Mouse (Mus musculus) MEL (cell line): Measurements from ENCODE around the gene Inpp4b. TPM values are rescaled to one million over a fixed set of nuclear protein-coding genes. Genes with fewer than 3 reads are reported as not detected.

ENCODE experiments used
- DNase-seq: peaks from one replicate; pipeline ENCODE4 v3.0.0; 2011; ENCODE audit warnings: low read depth, low spot score
- H3K27ac ChIP-seq: 2 replicates; pipeline ENCODE4 v1.5.1; 2012; ENCODE audit warnings: low read depth, mild to moderate bottlenecking, control low read depth, low read length, moderate library complexity; ENCODE audit not compliant: control insufficient read depth
- H3K27me3 ChIP-seq, 2 experiments: fragments of 150-350 bp in 1 of 2; sonication (generic) in 1 of 2; 2 replicates each; pipeline ENCODE4 v1.6.1; 2012; ENCODE audit warnings: low read length in 2 of 2, mild to moderate bottlenecking in 2 of 2, improper control_type of control experiment in 1 of 2, moderate library complexity in 1 of 2; ENCODE audit not compliant: insufficient read depth in 2 of 2, control insufficient read depth in 1 of 2
- H3K36me3 ChIP-seq, 2 experiments: 2 replicates each; pipeline ENCODE4 v1.6.1; 2012 to 2014; ENCODE audit warnings: low read length in 2 of 2, improper control_type of control experiment in 1 of 2, inconsistent platforms in 1 of 2, mild to moderate bottlenecking in 1 of 2; ENCODE audit not compliant: insufficient read depth in 2 of 2, control insufficient read depth in 1 of 2
- H3K4me1 ChIP-seq, 2 experiments: fragments of 150-350 bp in 1 of 2; sonication (generic) in 1 of 2; 2 replicates each; pipeline ENCODE4 v1.6.1; 2012; ENCODE audit warnings: low read length in 2 of 2, improper control_type of control experiment in 1 of 2, mild to moderate bottlenecking in 1 of 2; ENCODE audit not compliant: insufficient read depth in 2 of 2, control insufficient read depth in 1 of 2
- H3K4me3 ChIP-seq, 2 experiments: fragments of 150-350 bp in 1 of 2; sonication (generic) in 1 of 2; 2 replicates each; pipeline ENCODE4 v1.5.1; 2012; ENCODE audit warnings: low read depth in 2 of 2, low read length in 2 of 2, mild to moderate bottlenecking in 2 of 2, moderate library complexity in 2 of 2, control low read depth in 1 of 2, improper control_type of control experiment in 1 of 2; ENCODE audit not compliant: control insufficient read depth in 1 of 2, insufficient read depth in 1 of 2
- H3K79me2 ChIP-seq: 2 replicates; pipeline ENCODE4 v1.6.1; 2012; ENCODE audit warnings: mild to moderate bottlenecking, low read length, moderate library complexity; ENCODE audit not compliant: control insufficient read depth, poor library complexity, insufficient read depth
- H3K9ac ChIP-seq: 2 replicates; pipeline ENCODE4 v1.6.1; 2012; ENCODE audit warnings: low read depth, mild to moderate bottlenecking, control low read depth, low read length, moderate library complexity; ENCODE audit not compliant: control insufficient read depth, poor library complexity, severe bottlenecking
- H3K9me3 ChIP-seq: fragments of 150-350 bp; sonication (generic); replicated peaks from 2 replicates; pipeline ENCODE4 v1.6.1; 2012; ENCODE audit warnings: mild to moderate bottlenecking, low read length, improper control_type of control experiment, moderate library complexity; ENCODE audit not compliant: insufficient read depth
- BHLHE40 ChIP-seq: IDR thresholded peaks from 2 replicates; pipeline ENCODE4 v1.6.1; 2012; ENCODE audit warnings: low read depth, mild to moderate bottlenecking, inconsistent platforms, low read length, improper control_type of control experiment, borderline replicate concordance
- CHD1 ChIP-seq: IDR thresholded peaks from 2 replicates; pipeline ENCODE4 v1.6.1; 2012; ENCODE audit warnings: low read depth, mild to moderate bottlenecking, inconsistent platforms, low read length, improper control_type of control experiment
- ELF1 ChIP-seq: IDR thresholded peaks from 2 replicates; pipeline ENCODE4 v1.6.1; 2014; ENCODE audit warnings: low read depth, mild to moderate bottlenecking, inconsistent platforms, low read length, improper control_type of control experiment, moderate library complexity
- EP300 ChIP-seq, 2 experiments: IDR thresholded peaks; 2 replicates each; pipeline ENCODE4 v1.6.1; 2011; ENCODE audit warnings: improper control_type of control experiment in 2 of 2, low read length in 2 of 2, low read depth in 1 of 2, mild to moderate bottlenecking in 1 of 2
- ETS1 ChIP-seq: IDR thresholded peaks from 2 replicates; pipeline ENCODE4 v1.6.1; 2012; ENCODE audit warnings: low read depth, mild to moderate bottlenecking, inconsistent platforms, low read length, improper control_type of control experiment, moderate library complexity
- GABPA ChIP-seq: IDR thresholded peaks from 2 replicates; pipeline ENCODE4 v1.6.1; 2012; ENCODE audit warnings: low read depth, mild to moderate bottlenecking, inconsistent platforms, low read length, improper control_type of control experiment, moderate library complexity
- GATA1 ChIP-seq: IDR thresholded peaks from 2 replicates; pipeline ENCODE4 v1.6.1; 2011; ENCODE audit warnings: low read depth, low read length, improper control_type of control experiment
- JUND ChIP-seq: IDR thresholded peaks from 2 replicates; pipeline ENCODE4 v1.6.1; 2011; ENCODE audit warnings: low read depth, mild to moderate bottlenecking, improper control_type of control experiment, low read length
- MAFK ChIP-seq: IDR thresholded peaks from 2 replicates; pipeline ENCODE4 v1.6.1; 2011; ENCODE audit warnings: low read depth, mild to moderate bottlenecking, low read length, improper control_type of control experiment, borderline replicate concordance
- MXI1 ChIP-seq: IDR thresholded peaks from 2 replicates; pipeline ENCODE4 v1.6.1; 2011; ENCODE audit warnings: mild to moderate bottlenecking, low read depth, low read length, improper control_type of control experiment
- MYB ChIP-seq: IDR thresholded peaks from 2 replicates; pipeline ENCODE4 v1.6.1; 2011; ENCODE audit warnings: mild to moderate bottlenecking, low read depth, low read length, improper control_type of control experiment
- NELFE ChIP-seq: IDR thresholded peaks from 2 replicates; pipeline ENCODE4 v1.6.1; 2011; ENCODE audit warnings: low read depth, low read length, improper control_type of control experiment
- NRF1 ChIP-seq: IDR thresholded peaks from 2 replicates; pipeline ENCODE4 v1.6.1; 2014; ENCODE audit warnings: low read depth, mild to moderate bottlenecking, inconsistent platforms, low read length, improper control_type of control experiment, moderate library complexity; ENCODE audit not compliant: poor library complexity, insufficient read depth, severe bottlenecking
- POLR2AphosphoS2 ChIP-seq: IDR thresholded peaks from 2 replicates; pipeline ENCODE4 v1.6.1; 2011; ENCODE audit warnings: low read length, improper control_type of control experiment
- POLR2AphosphoS5 ChIP-seq: IDR thresholded peaks from 2 replicates; pipeline ENCODE4 v1.6.1; 2012; ENCODE audit warnings: low read depth, borderline replicate concordance, mild to moderate bottlenecking, inconsistent platforms, low read length, moderate library complexity, mixed read lengths
- RCOR1 ChIP-seq: IDR thresholded peaks from 2 replicates; pipeline ENCODE4 v1.6.1; 2012; ENCODE audit warnings: low read depth, mild to moderate bottlenecking, inconsistent platforms, low read length, improper control_type of control experiment
- SIN3A ChIP-seq: IDR thresholded peaks from 2 replicates; pipeline ENCODE4 v1.6.1; 2012; ENCODE audit warnings: low read length, improper control_type of control experiment, inconsistent platforms
- TAL1 ChIP-seq: IDR thresholded peaks from 2 replicates; pipeline ENCODE4 v1.6.1; 2012; ENCODE audit warnings: mild to moderate bottlenecking, inconsistent platforms, low read length, moderate library complexity, mixed read lengths
- TCF12 ChIP-seq: IDR thresholded peaks from 2 replicates; pipeline ENCODE4 v1.6.1; 2014; ENCODE audit warnings: low read depth, mild to moderate bottlenecking, inconsistent platforms, low read length, improper control_type of control experiment, moderate library complexity
- ZKSCAN1 ChIP-seq: IDR thresholded peaks from 2 replicates; pipeline ENCODE4 v1.6.1; 2012; ENCODE audit warnings: low read depth, mild to moderate bottlenecking, inconsistent platforms, low read length, improper control_type of control experiment, moderate library complexity
- polyA plus RNA-seq, 2 experiments: library from polyadenylated mRNA; stranded (reverse) in 1 of 2; unstranded in 1 of 2; fragments of >175 nt in 1 of 2; fragments of >200 nt in 1 of 2; gene quantifications; 2 replicates each; pipeline versions ENCODE4 v1.2.1 to v1.2.4; 2012; ENCODE audit warnings: low replicate concordance in 2 of 2, low read depth in 1 of 2; ENCODE audit not compliant: insufficient read length in 2 of 2, insufficient read depth in 1 of 2, missing spikeins in 1 of 2
- total RNA-seq: library from RNA; depleted of rRNA; stranded (reverse); fragments of 300-350 nt; gene quantifications from 2 replicates; pipeline ENCODE4 v1.2.3, GENCODE M21; 2012

The Inpp4b gene
- total and polyA plus RNA-seq, 3 experiments: 12.3 to 26.9 (median 13.6) TPM

- Histone ChIP-seq H3K27ac (no peak overlapping the region), H3K4me3 (no peak overlapping the region), H3K9ac (no peak overlapping the region), H3K9me3 (no peaks in the 10 kb centered on the region), H3K36me3 (peaks cover 0 to 4% of the 10 kb centered on the region in 2 experiments; a peak in 2 of 4 replicates), H3K27me3 (no peaks in the 10 kb centered on the region), H3K79me2 (no peaks in the 10 kb centered on the region), H3K4me1 (peaks cover 5 to 6% of the 10 kb centered on the region in 2 experiments)
- TF ChIP-seq MYB (no peak), GATA1 (0 out of 2 replicates have a peak, but pooled peaks have one; percentile 19), POLR2AphosphoS2 (no peak), ELF1 (no peak), SIN3A (no peak), BHLHE40 (no peak)
- DNase-seq: no peak
Observed at GRCm38 (mm10) chr8:81594134-81594714, 251.9 kb downstream of the Inpp4b start.

GRCm38 (mm10) chr8:81599209-81599608, 256.9 kb downstream of the Inpp4b start:
- Histone ChIP-seq H3K9ac (no peak overlapping the region), H3K4me1 (peaks cover 8 to 9% of the 10 kb centered on the region in 2 experiments), H3K4me3 (0 out of 4 replicates have a peak overlapping the region, but pooled peaks of 1 of the 2 experiments have one; percentile 26), H3K27me3 (no peaks in the 10 kb centered on the region), H3K27ac (peak overlapping the region; percentile 33; the same call in 1 of the 2 replicates), H3K36me3 (peaks cover 0 to 5% of the 10 kb centered on the region in 2 experiments; a peak in 2 of 4 replicates), H3K9me3 (no peaks in the 10 kb centered on the region), H3K79me2 (no peaks in the 10 kb centered on the region)
- peak; percentile 75 for DNase-seq
- TF ChIP-seq GATA1: peak; percentile 65
- peak; percentile 92 for TF ChIP-seq TCF12
- TF ChIP-seq EP300 (IDR thresholded peaks at IDR 0.05; ENCODE audit: low read depth in 1 of 2, low read length in 2 of 2): peak; percentile 81 to 85
- no peak for TF ChIP-seq CHD1
- peak; percentile 74 for TF ChIP-seq ETS1
- TF ChIP-seq JUND: no peak
- TF ChIP-seq MXI1: no peak
- no peak for TF ChIP-seq GABPA
- TF ChIP-seq NELFE: no peak
- TF ChIP-seq TAL1: peak; percentile 48
- peak; percentile 43; the same call in 1 of the 2 replicates for TF ChIP-seq MAFK
- TF ChIP-seq ZKSCAN1: no peak
- TF ChIP-seq NRF1: no peak
- peak; percentile 36; the same call in 1 of the 2 replicates for TF ChIP-seq RCOR1
- no peak for TF ChIP-seq POLR2AphosphoS5
